Mouse (Mus musculus): ENCODE measurements at regions not wholly inside any gene's neighbourhood (a gene's known extent, or its start where the extent isn't known, plus 50 kb on each side); places are given as distances from the start of the nearest gene placed in this dataset.

GRCm38 (mm10) chr10:83819266-83819949 is 96.7 kb downstream of the 1500009L16Rik start:
- peak; percentile 70 for DNase-seq

GRCm38 (mm10) chr10:83819950-83820275 is 97.2 kb downstream of the 1500009L16Rik start:
- no peak for DNase-seq

DNA sequence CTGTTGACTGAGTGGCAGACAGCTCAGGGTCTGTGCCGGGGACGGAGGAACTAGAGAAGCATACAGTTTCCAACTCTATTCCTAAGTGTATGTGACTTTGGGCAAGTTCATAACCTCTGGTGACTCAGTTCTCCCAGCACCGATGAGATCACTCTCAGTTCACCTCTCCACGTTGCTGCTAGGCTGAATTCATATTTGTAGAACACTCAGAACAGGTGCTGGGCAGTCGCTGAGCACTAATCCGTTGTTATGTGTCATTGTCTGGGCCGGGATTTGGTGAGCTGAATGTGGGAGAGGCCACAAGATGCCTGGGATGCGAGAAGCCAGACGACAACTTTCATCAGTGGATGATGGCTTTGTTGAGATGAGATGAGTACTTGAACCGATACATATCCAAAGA is 98.4 kb downstream of the 1500009L16Rik start:
- DNase-seq = no peak

- no peak for DNase-seq
Observed at GRCm38 (mm10) chr10:83826105-83826504, 103.4 kb downstream of the 1500009L16Rik start.

DNA sequence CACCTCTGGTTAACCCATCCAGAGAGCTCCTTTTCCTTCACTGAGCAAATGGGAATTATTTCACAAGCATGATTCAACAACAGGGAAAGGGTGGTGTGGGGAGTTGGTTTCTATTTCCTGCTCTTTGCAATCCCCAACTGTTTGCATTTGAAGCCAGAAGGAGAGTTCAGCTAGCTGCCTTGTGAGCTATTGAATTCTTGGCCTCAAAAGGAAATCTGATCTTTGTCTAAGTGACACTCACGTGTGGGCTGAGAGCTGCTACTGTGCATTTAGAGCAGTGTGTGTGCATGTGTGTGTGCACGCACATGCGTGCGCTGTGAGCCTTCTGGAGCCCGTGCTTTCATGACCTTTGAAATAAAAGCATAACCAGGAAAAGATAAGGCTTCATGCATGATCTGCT is 113.7 kb downstream of the 1500009L16Rik start:
- DNase-seq = no peak

DNA sequence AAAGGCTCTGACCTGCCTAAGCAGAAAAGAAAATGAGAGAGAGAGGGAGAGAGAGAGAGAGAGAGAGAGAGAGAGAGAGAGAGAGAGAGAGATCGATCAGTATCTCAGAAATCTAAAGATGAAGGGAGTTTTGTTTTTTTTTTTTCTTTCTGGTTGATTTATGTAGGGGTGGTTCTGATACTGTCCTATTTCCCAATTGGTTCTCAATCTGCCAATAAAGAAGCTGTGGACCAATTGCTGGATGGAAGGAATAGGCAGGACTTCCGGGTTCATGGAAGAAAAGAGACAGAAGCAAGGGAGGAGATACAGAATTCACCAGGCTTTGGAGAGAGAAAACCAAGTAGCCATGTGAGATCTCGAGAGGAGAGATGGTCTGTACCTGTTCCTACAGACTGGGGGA is 117.6 kb downstream of the 1500009L16Rik start:
- no peak for DNase-seq

- DNase-seq = no peak
Observed at GRCm38 (mm10) chr10:83850881-83851280, 128.2 kb downstream of the 1500009L16Rik start.

GRCm38 (mm10) chr10:83852194-83852593 is 129.5 kb downstream of the 1500009L16Rik start:
- no peak for DNase-seq

- DNase-seq = no peak
Observed at GRCm38 (mm10) chr10:83852806-83853205, 130.1 kb downstream of the 1500009L16Rik start.

DNA sequence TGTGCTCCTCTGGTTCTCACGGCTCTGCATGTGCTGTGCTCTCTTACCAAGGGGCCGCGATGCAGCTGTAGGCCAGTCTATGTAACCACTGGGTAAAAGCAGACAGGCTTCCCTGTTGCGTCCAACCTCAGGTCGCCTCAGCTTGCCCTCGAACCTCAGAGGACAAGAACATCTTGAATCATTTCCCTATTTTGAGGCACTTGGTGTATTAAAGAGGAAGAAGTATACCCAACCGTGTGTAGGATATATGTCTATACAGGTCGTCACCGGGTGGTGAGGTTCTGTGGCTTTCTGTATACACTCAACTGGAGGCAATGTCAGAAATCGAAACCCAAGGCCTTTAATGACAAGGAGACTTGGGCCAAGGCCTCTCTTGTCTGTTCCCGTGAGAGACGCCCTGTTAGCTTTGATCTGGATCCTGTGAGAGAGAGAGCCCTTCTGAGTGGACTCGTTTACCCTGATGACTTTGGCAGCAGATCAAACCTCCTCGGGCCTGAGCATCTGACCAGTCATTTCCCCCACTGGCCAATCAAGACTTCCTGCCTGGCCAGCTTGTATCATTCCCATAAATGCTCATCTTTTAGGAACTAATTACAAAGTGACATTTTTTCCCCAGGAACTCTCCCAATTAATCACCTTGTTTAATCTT is 135.3 kb downstream of the 1500009L16Rik start:
- no peak for DNase-seq

DNA sequence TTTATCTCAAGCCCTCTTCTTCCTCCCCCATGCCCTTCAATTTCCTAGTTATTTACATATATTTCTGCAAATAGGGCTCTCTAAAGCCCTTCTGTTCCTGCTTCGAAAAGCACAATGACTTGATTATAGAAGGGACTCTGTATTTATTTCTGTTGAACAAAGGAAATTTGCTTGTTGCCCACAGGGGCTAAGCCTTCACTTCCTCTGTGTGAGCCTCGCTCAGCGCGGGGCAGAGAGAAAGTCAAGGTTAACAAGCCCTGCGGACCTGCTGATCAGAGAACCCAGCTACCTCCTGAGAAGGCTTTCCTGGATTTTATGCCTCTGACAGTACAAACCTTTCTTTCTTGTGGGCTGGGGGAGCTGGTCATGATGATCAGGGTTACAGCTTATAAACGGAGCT is 136.0 kb downstream of the 1500009L16Rik start:
- no peak for DNase-seq

DNA sequence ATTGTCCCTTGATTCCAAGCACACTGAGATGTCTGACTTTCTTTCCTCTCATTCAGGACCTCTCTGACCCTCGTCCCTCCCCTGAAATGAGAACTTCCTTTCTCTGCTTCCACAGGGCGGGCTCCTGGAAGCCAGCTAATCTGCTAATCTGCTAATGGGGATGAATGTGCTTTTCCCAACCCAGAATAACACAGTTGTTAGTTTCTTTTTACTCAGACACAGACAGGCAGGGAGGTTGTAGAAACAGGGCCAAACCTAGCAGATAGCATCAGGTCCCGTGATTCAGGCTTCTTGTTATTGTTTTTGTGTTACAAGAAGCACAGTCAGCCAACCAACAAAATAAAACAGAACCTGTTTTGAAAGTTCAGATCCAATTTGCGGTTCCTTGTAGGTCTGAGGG is 137.0 kb downstream of the 1500009L16Rik start:
- no peak for DNase-seq

DNA sequence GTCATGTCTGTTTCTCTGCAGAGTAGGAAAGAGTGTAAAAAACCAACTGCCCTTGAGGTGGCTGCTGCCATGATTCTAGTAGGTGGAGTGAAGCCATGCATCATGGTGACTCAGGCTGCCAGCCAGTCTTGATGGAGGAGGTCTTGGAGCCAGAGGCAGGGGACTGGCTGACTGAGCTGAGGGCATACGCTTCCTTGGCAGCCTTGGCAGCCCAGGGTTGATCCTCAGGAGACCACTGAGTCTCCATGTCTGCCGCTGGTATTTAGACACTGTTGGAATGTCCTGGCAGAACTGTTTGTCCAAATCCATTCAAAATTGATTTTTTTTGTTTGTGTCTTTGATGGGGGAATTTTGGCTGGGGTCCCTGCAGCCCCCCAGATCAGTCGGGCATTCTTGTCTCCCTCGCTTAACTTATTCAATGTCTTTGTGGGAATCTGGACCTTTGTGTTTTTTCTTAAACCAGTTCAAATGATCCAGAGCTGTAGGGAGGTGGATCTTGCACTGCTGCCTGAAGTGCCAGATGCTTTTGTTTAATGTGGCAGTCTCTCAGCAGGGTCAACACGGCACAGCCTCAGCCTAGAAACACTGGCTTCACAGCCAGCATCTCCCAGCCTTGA is 139.0 kb downstream of the 1500009L16Rik start:
- peak; percentile 21 for DNase-seq

- DNase-seq = no peak
Observed at GRCm38 (mm10) chr10:83864591-83864990, 141.9 kb downstream of the 1500009L16Rik start.

DNA sequence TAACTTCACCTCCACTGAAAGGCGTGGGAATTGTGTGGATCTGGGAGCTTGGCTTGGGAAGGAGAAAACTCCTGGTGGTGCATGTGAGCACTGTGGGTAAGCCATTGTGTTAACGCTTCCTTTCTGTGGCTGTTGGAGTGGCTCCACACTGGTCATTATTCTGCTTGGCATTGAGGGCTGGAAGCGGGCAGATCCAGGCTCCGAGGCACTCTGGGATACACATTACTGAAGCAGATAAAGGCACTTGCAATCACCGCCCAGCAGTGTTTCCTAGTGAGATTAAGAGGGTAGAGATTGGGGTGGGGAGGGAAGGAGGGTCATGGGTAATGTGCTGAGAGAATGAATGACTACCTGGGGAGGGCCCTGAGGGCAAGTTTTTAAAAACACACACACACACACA is 143.3 kb downstream of the 1500009L16Rik start:
- DNase-seq = no peak

GRCm38 (mm10) chr10:83871736-83872400 is 149.2 kb downstream of the 1500009L16Rik start:
- no peak for DNase-seq

- no peak for DNase-seq
Observed at GRCm38 (mm10) chr10:83878745-83879144, 156.1 kb downstream of the 1500009L16Rik start.

DNA sequence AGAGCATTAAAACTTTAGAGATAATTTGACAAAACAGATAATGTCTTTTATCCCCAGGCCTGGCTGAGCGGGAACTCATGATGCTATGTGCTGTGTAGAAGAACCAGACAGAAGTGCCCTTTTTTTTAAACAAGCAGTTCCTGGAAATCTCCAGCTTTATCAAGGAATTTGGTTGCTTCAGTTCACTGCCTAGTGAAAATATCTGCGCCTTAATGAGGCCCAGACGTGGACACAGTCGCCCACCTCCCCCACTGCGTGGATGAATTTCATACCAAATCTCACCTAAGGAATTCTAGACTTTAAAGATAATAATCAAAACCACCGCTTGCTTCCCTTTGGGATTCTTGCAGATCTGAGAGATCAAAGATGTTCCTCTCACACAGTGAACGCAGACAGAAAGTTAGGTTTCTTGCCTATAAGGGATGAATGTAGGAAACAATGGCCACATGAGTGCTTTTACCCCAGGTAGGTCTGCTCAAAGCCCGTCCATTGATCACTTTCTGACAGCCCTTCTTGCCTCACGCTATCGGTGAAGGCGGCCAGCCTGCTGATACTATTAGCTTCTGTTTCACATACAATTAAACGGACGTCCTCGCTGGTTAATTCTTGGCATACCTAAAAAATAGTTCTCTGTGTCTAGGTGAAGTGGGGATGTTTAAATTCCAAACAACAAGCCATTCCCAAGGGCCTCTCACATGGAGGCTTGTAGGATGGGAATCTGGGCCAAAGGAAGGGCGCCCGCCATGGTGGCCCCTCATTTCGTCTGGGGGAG is 159.6 kb downstream of the 1500009L16Rik start:
- no peak for DNase-seq

- no peak for DNase-seq
Observed at GRCm38 (mm10) chr10:83882891-83883185, 160.2 kb downstream of the 1500009L16Rik start.

- no peak for DNase-seq
Observed at GRCm38 (mm10) chr10:83884553-83884952, 161.9 kb downstream of the 1500009L16Rik start.

- DNase-seq = no peak
Observed at GRCm38 (mm10) chr10:83888587-83888986, 165.9 kb downstream of the 1500009L16Rik start.

GRCm38 (mm10) chr10:83895741-83896150 is 173.1 kb downstream of the 1500009L16Rik start:
- peak; percentile 4 for DNase-seq

- DNase-seq = no peak
Observed at GRCm38 (mm10) chr10:83896160-83896559, 173.5 kb downstream of the 1500009L16Rik start.

Data from cerebellum, adult 9-11 months (tissue).